Mouse (Mus musculus): ENCODE results near the gene Usp18. TPM values are rescaled to one million over a fixed set of nuclear protein-coding genes. Genes with fewer than 3 reads are reported as not detected.

The Usp18 gene
- polyA plus RNA-seq, 1 experiment from 2014 or later, result 1.0 TPM

DNA sequence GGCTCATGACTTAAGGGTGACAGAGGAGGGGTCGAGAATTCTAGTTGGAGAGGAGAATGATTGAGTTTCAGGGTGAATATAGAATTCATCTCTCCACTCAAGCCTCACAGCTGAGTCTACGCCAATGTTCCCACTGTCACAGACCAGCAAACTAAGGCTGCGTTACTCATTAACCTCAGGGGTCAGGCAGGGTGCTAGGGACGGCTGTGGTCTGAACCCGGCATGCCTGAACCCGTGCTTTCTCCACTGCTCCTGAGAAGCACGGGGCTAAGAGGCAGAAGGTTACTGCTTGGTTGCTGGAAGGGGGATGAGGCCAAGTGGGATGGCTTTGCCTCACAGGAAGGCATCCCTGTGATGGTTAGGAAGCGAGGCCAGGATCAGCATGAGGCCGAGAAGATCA is 54.8 kb downstream of the Usp18 start:
- in situ Hi-C loops (cut with MboI; ENCODE audit: low pct_unique_long_range_greater_than_20kb), result no loop called here
- ChIA-PET CTCF (no interaction called here), POLR2A (no interaction called here)
- peaks cover 34% of the 10 kb centered on the region for H3K27me3 ChIP-seq
- DNase-seq (ENCODE audit: low read depth, low spot score) (no peak), ATAC-seq (no peak)
- TF ChIP-seq CTCF (IDR thresholded peaks at IDR 0.05), result no peak

DNA sequence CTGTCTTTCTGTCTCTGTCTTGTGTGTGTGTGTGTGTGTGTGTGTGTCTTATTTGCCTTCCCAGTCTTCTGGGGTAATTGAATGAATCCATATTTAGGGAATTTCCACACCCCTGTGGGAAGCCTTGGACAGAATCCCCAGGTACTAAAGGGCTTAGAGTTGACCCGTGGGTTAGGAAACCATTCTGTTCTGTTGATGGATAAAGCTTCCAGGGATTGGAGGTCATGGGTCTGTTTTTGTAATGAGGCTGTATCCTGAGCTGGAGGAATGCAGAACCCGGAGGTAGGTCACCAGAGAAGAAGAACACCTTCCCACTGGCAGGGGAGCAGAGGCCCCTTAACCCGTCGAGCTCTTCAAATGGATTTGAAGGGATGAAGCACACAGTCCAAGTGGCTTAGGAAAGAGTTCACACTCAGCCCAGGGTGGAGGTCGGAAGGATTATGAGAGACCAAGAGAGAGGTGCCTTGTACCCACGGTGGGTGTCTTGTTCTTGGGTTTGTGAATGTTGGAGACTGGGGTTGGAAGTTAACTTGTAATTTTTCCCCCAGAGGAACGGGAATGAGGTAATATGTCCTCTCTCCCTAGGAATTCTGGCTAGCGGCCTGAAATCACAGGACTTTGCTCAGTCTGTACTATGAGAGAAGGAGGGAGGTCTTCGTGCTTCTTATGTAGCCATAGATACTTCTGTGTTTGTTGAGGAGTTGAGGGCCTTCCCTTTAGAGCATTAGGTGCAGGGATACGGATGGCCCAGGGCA is 57.9 kb downstream of the Usp18 start:
- TF ChIP-seq CTCF (IDR thresholded peaks at IDR 0.05), result no peak
- peaks cover 32% of the 10 kb centered on the region for H3K27me3 ChIP-seq
- in situ Hi-C loops (cut with MboI; ENCODE audit: low pct_unique_long_range_greater_than_20kb), result no loop called here
- ChIA-PET CTCF (no interaction called here), POLR2A (no interaction called here)
- DNase-seq (ENCODE audit: low read depth, low spot score) (no peak), ATAC-seq (no peak)

- TF ChIP-seq CTCF (IDR thresholded peaks at IDR 0.05), result no peak
- no peak for DNase-seq (ENCODE audit: low read depth, low spot score)
- ChIA-PET CTCF (interaction anchor here (0.9 to 1.2 kb wide), 3 partner anchors 15 to 147 kb away, joined by 3 to 4 read pairs (median 3); no protein-coding TSS in a partner anchor), POLR2A (no interaction called here)
- H3K27me3 ChIP-seq, result peaks cover 35% of the 10 kb centered on the region
- in situ Hi-C loops (cut with MboI; ENCODE audit: low pct_unique_long_range_greater_than_20kb), result no loop called here
- no peak for ATAC-seq
Observed at GRCm38 (mm10) chr6:121304630-121305029, 58.9 kb downstream of the Usp18 start.

DNA sequence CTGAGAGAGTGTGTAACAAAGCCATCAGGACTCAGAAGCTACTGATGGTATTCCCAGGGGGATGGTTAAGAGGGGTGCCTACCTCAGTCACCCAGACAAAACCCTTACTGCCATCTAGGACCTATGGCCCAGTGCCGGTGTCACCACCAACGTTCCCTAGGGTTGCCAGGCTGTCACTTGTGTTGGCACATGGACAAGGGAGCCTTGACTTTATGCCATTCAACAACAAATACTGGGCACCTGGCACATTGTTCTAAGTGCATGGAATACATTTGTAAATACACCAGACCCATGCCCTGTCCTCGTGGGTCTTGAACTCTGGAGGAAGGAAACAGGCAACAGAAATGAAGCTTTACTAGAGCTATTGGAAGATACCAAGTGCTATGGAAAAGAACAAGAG is 59.9 kb downstream of the Usp18 start:
- peaks cover 32% of the 10 kb centered on the region for H3K27me3 ChIP-seq
- ChIA-PET POLR2A (no interaction called here), CTCF (interaction anchor here (1.2 kb wide), 1 partner anchor 146 kb away, joined by 3 read pairs; no protein-coding TSS in a partner anchor)
- ATAC-seq, result no peak
- DNase-seq (ENCODE audit: low read depth, low spot score), result no peak
- in situ Hi-C loops (cut with MboI; ENCODE audit: low pct_unique_long_range_greater_than_20kb), result no loop called here
- no peak for TF ChIP-seq CTCF (IDR thresholded peaks at IDR 0.05)

DNA sequence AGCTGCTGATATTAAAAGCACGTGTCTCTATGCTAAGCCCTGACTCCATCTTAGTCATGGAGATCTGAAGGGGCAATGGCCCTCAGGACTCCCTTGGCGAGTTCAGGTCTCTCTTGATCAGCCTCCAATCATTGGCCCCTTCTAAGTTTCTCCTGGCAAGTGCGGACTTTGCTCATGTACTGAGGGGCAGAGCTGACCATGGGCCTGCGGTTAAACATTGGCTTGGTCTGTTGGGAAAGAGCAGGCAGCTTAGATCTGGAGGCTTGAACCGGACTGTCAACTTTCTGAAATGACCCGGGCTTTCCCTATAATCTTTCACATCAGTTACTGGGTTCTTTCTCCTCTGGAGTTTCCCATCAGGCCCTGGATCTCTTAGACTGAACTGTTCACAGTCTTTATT is 65.3 kb downstream of the Usp18 start:
- ChIA-PET POLR2A (no interaction called here), CTCF (no interaction called here)
- in situ Hi-C loops (cut with MboI; ENCODE audit: low pct_unique_long_range_greater_than_20kb), result no loop called here
- no peak for TF ChIP-seq CTCF (IDR thresholded peaks at IDR 0.05)
- no peak for ATAC-seq
- H3K27me3 ChIP-seq, result peaks cover 34% of the 10 kb centered on the region
- no peak for DNase-seq (ENCODE audit: low read depth, low spot score)

GRCm38 (mm10) chr6:121319099-121319498 is 73.4 kb downstream of the Usp18 start:
- no peak for DNase-seq (ENCODE audit: low read depth, low spot score)
- in situ Hi-C loops (cut with MboI; ENCODE audit: low pct_unique_long_range_greater_than_20kb), result no loop called here
- ChIA-PET POLR2A (no interaction called here), CTCF (no interaction called here)
- peaks cover 36% of the 10 kb centered on the region for H3K27me3 ChIP-seq
- TF ChIP-seq CTCF (IDR thresholded peaks at IDR 0.05), result no peak
- ATAC-seq, result no peak

Other genes with a start within 250 kb of the Usp18 start
- 47.3 TPM for gene Mical3, start 114.9 kb upstream of the Usp18 start, polyA plus RNA-seq (2021)
- 22.1 TPM for gene Pex26, start 62.2 kb upstream of the Usp18 start, polyA plus RNA-seq (2021)
- gene Tuba8, start 35.2 kb upstream of the Usp18 start, polyA plus RNA-seq (2021), result 0.04 TPM
- gene Slc6a13, start 54.3 kb downstream of the Usp18 start, polyA plus RNA-seq (2021), result not detected
- 0.23 TPM for gene Slc6a12, start 97.2 kb downstream of the Usp18 start, polyA plus RNA-seq (2021)
- 0.03 TPM for gene Iqsec3, start 227.8 kb downstream of the Usp18 start, polyA plus RNA-seq (2021)

All from Patski (cell line).